Mouse (Mus musculus): ENCODE results near the gene Ndufa7.
"Not testable (repeated sequence)": the region's sequence is repeated elsewhere in the genome, so short reads cannot be mapped to it uniquely, and the experiment has no call there.

The Ndufa7 gene

GRCm38 (mm10) chr17:33811142-33811516, 13.2 kb upstream of the Ndufa7 start:
- no peak for DNase-seq (ENCODE audit: low spot score in 2 of 2)

- no peak for DNase-seq (ENCODE audit: low spot score in 2 of 2)
Observed at GRCm38 (mm10) chr17:33812475-33812874, 11.9 kb upstream of the Ndufa7 start.

GRCm38 (mm10) chr17:33812990-33813389, 11.4 kb upstream of the Ndufa7 start:
- no peak for DNase-seq (ENCODE audit: low spot score in 2 of 2)

- no peak for DNase-seq (ENCODE audit: low spot score in 2 of 2)
Observed at GRCm38 (mm10) chr17:33815399-33815798, 9.0 kb upstream of the Ndufa7 start.

GRCm38 (mm10) chr17:33816612-33817011, 7.8 kb upstream of the Ndufa7 start:
- DNase-seq (ENCODE audit: low spot score in 2 of 2), result no peak

- DNase-seq (ENCODE audit: low spot score in 2 of 2), result peak; percentile 85 to 90
Observed at GRCm38 (mm10) chr17:33817184-33817968, 7.0 kb upstream of the Ndufa7 start.

GRCm38 (mm10) chr17:33817969-33818643, 6.3 kb upstream of the Ndufa7 start:
- DNase-seq (ENCODE audit: low spot score in 2 of 2), result no peak

- no peak for DNase-seq (ENCODE audit: low spot score in 2 of 2)
Observed at GRCm38 (mm10) chr17:33822436-33822959, 1.9 kb upstream of the Ndufa7 start.

- not testable (repeated sequence) for DNase-seq (ENCODE audit: low spot score in 2 of 2)
Observed at GRCm38 (mm10) chr17:33823171-33823570, 1.2 kb upstream of the Ndufa7 start.

- not testable (repeated sequence) for DNase-seq (ENCODE audit: low spot score in 2 of 2)
Observed at GRCm38 (mm10) chr17:33824997-33825330, 592 bp downstream of the Ndufa7 start.

- DNase-seq (ENCODE audit: low spot score in 2 of 2), result no peak
Observed at GRCm38 (mm10) chr17:33825462-33825861, 1.1 kb downstream of the Ndufa7 start.

GRCm38 (mm10) chr17:33826850-33827249, 2.5 kb downstream of the Ndufa7 start:
- DNase-seq (ENCODE audit: low spot score in 2 of 2), result no peak

GRCm38 (mm10) chr17:33828892-33829291, 4.5 kb downstream of the Ndufa7 start:
- no peak for DNase-seq (ENCODE audit: low spot score in 2 of 2)

- DNase-seq (ENCODE audit: low spot score in 2 of 2), result no peak
Observed at GRCm38 (mm10) chr17:33829561-33829960, 5.2 kb downstream of the Ndufa7 start.

GRCm38 (mm10) chr17:33842966-33843795, 18.8 kb downstream of the Ndufa7 start, which contains the start of gene Cd320:
TSS of gene Cd320 (plus strand) at chr17:33843091.
- DNase-seq (ENCODE audit: low spot score in 2 of 2), result peak; percentile 83 to 93

GRCm38 (mm10) chr17:33844196-33844595, 19.8 kb downstream of the Ndufa7 start:
- DNase-seq (ENCODE audit: low spot score in 2 of 2), result no peak

- DNase-seq (ENCODE audit: low spot score in 2 of 2), result no peak
Observed at GRCm38 (mm10) chr17:33848139-33848538, 23.8 kb downstream of the Ndufa7 start.

- DNase-seq (ENCODE audit: low spot score in 2 of 2), result no peak
Observed at GRCm38 (mm10) chr17:33851331-33851730, 27.0 kb downstream of the Ndufa7 start.

GRCm38 (mm10) chr17:33857816-33858215, 33.4 kb downstream of the Ndufa7 start:
- no peak for DNase-seq (ENCODE audit: low spot score in 2 of 2)

- no peak for DNase-seq (ENCODE audit: low spot score in 2 of 2)
Observed at GRCm38 (mm10) chr17:33865330-33866030, 41.1 kb downstream of the Ndufa7 start.

- not testable (repeated sequence) for DNase-seq (ENCODE audit: low spot score in 2 of 2)
Observed at GRCm38 (mm10) chr17:33873537-33873936, 49.2 kb downstream of the Ndufa7 start, which contains the start of gene Gm7029. TSS of gene Gm7029 (plus strand) at chr17:33873837.

Measured in urinary bladder, adult 18-20 months (tissue).